Mouse (Mus musculus): ENCODE measurements at regions not wholly inside any gene's neighbourhood (a gene's known extent, or its start where the extent isn't known, plus 50 kb on each side); places are given as distances from the start of the nearest gene placed in this dataset.

GRCm38 (mm10) chr14:73895266-73895665 lies 234.2 kb downstream of the Gm21750 start:
- H3K4me1 ChIP-seq (ENCODE audit: control insufficient read depth in 1 of 2, insufficient read depth in 2 of 2, low read length in 2 of 2), result peaks cover 9 to 13% of the 10 kb centered on the region in 2 experiments
- TF ChIP-seq TBP (IDR thresholded peaks at IDR 0.05; ENCODE audit: low read depth, low read length) (no peak), USF1 (IDR thresholded peaks at IDR 0.05; ENCODE audit: low read depth, low read length) (peak; percentile 67)
- peak overlapping the region in 1 of 2 experiments; percentile 16; a peak in 2 of 4 replicates for H3K4me3 ChIP-seq (ENCODE audit: control insufficient read depth in 1 of 2, insufficient read depth in 1 of 2, low read depth in 2 of 2, low read length in 2 of 2)
- peak overlapping the region; percentile 38 for H3K9ac ChIP-seq (ENCODE audit: control insufficient read depth, low read depth, low read length, poor library complexity, severe bottlenecking)
- DNase-seq (ENCODE audit: low read depth, low spot score), result peak; percentile 63
- H3K9me3 ChIP-seq (replicated peaks; ENCODE audit: insufficient read depth, low read length), result no peaks in the 10 kb centered on the region
- H3K36me3 ChIP-seq (ENCODE audit: control insufficient read depth in 1 of 2, insufficient read depth in 2 of 2, low read length in 2 of 2), result peaks cover 0 to 15% of the 10 kb centered on the region in 2 experiments; a peak in 2 of 4 replicates
- H3K27me3 ChIP-seq (ENCODE audit: control insufficient read depth in 1 of 2, insufficient read depth in 2 of 2, low read length in 2 of 2), result no peaks in the 10 kb centered on the region
- peak overlapping the region; percentile 74 for H3K27ac ChIP-seq (ENCODE audit: control insufficient read depth, low read depth, low read length)
- H3K79me2 ChIP-seq (ENCODE audit: control insufficient read depth, insufficient read depth, low read length, poor library complexity), result no peaks in the 10 kb centered on the region

GRCm38 (mm10) chr14:73899078-73899477 lies 238.1 kb downstream of the Gm21750 start:
- Histone ChIP-seq H3K79me2 (ENCODE audit: control insufficient read depth, insufficient read depth, low read length, poor library complexity) (no peaks in the 10 kb centered on the region), H3K4me3 (ENCODE audit: control insufficient read depth in 1 of 2, insufficient read depth in 1 of 2, low read depth in 2 of 2, low read length in 2 of 2) (no peak overlapping the region), H3K9me3 (replicated peaks; ENCODE audit: insufficient read depth, low read length) (no peaks in the 10 kb centered on the region), H3K36me3 (ENCODE audit: control insufficient read depth in 1 of 2, insufficient read depth in 2 of 2, low read length in 2 of 2) (peaks cover 0 to 15% of the 10 kb centered on the region in 2 experiments; a peak in 2 of 4 replicates), H3K27ac (ENCODE audit: control insufficient read depth, low read depth, low read length) (no peak overlapping the region), H3K27me3 (ENCODE audit: control insufficient read depth in 1 of 2, insufficient read depth in 2 of 2, low read length in 2 of 2) (no peaks in the 10 kb centered on the region), H3K4me1 (ENCODE audit: control insufficient read depth in 1 of 2, insufficient read depth in 2 of 2, low read length in 2 of 2) (peaks cover 9 to 11% of the 10 kb centered on the region in 2 experiments), H3K9ac (ENCODE audit: control insufficient read depth, low read depth, low read length, poor library complexity, severe bottlenecking) (no peak overlapping the region)
- TF ChIP-seq ETS1 (IDR thresholded peaks at IDR 0.05; ENCODE audit: low read depth, low read length), result no peak
- TF ChIP-seq BHLHE40 (IDR thresholded peaks at IDR 0.05; ENCODE audit: borderline replicate concordance, low read depth, low read length), result no peak
- no peak for TF ChIP-seq MAX (IDR thresholded peaks at IDR 0.05; ENCODE audit: low read length)
- no peak for TF ChIP-seq MAFK (IDR thresholded peaks at IDR 0.05; ENCODE audit: borderline replicate concordance, low read depth, low read length)
- TF ChIP-seq SIN3A (IDR thresholded peaks at IDR 0.05; ENCODE audit: low read length), result no peak
- TF ChIP-seq EP300 (IDR thresholded peaks at IDR 0.05; ENCODE audit: low read depth in 1 of 2, low read length in 2 of 2), result no peak
- TF ChIP-seq E2F4 (IDR thresholded peaks at IDR 0.05; ENCODE audit: borderline replicate concordance, low read depth, low read length), result no peak
- no peak for DNase-seq (ENCODE audit: low read depth, low spot score)

- no peak for DNase-seq (ENCODE audit: low read depth, low spot score)
- no peak for TF ChIP-seq USF1 (IDR thresholded peaks at IDR 0.05; ENCODE audit: low read depth, low read length)
- no peak for TF ChIP-seq EP300 (IDR thresholded peaks at IDR 0.05; ENCODE audit: low read depth in 1 of 2, low read length in 2 of 2)
- no peak for TF ChIP-seq MXI1 (IDR thresholded peaks at IDR 0.05; ENCODE audit: low read depth, low read length)
- no peak for TF ChIP-seq HCFC1 (IDR thresholded peaks at IDR 0.05; ENCODE audit: low read depth, low read length)
- no peak for TF ChIP-seq NRF1 (IDR thresholded peaks at IDR 0.05; ENCODE audit: insufficient read depth, low read depth, low read length, poor library complexity, severe bottlenecking)
- Histone ChIP-seq H3K9ac (ENCODE audit: control insufficient read depth, low read depth, low read length, poor library complexity, severe bottlenecking) (no peak overlapping the region), H3K4me3 (ENCODE audit: control insufficient read depth in 1 of 2, insufficient read depth in 1 of 2, low read depth in 2 of 2, low read length in 2 of 2) (no peak overlapping the region), H3K27ac (ENCODE audit: control insufficient read depth, low read depth, low read length) (no peak overlapping the region), H3K79me2 (ENCODE audit: control insufficient read depth, insufficient read depth, low read length, poor library complexity) (no peaks in the 10 kb centered on the region), H3K36me3 (ENCODE audit: control insufficient read depth in 1 of 2, insufficient read depth in 2 of 2, low read length in 2 of 2) (no peaks in the 10 kb centered on the region), H3K4me1 (ENCODE audit: control insufficient read depth in 1 of 2, insufficient read depth in 2 of 2, low read length in 2 of 2) (no peaks in the 10 kb centered on the region), H3K9me3 (replicated peaks; ENCODE audit: insufficient read depth, low read length) (no peaks in the 10 kb centered on the region), H3K27me3 (ENCODE audit: control insufficient read depth in 1 of 2, insufficient read depth in 2 of 2, low read length in 2 of 2) (no peaks in the 10 kb centered on the region)
These were observed 241.2 kb downstream of the Gm21750 start for GRCm38 (mm10) chr14:73902085-73902713.

Data from MEL (cell line).